Mouse (Mus musculus) heart, embryonic 16.5 days (tissue): Measurements from ENCODE around the gene Stk40. TPM values are rescaled to one million over a fixed set of nuclear protein-coding genes. Genes with fewer than 3 reads are reported as not detected.

Experiments
- ATAC-seq: fragments of 200-750 bp; cut with Nextera tagmentation; replicated peaks from 2 replicates; pipeline ENCODE4 v1.8.0; 2017; ENCODE audit warnings: moderate number of reproducible peaks; ENCODE audit not compliant: insufficient read depth, low FRiP score; ENCODE audit errors: extremely low read depth
- H3K27ac ChIP-seq: fragments of 300-500 bp; sonication (generic); 2 replicates; pipeline ENCODE4 v1.5.1; 2014; ENCODE audit warnings: mild to moderate bottlenecking, low read length, control low read depth, moderate library complexity
- H3K27me3 ChIP-seq: fragments of 300-500 bp; sonication (generic); 2 replicates; pipeline ENCODE4 v1.6.1; 2014; ENCODE audit warnings: low read length, mixed read lengths; ENCODE audit not compliant: control insufficient read depth, insufficient read depth
- H3K36me3 ChIP-seq: fragments of 300-500 bp; sonication (generic); 2 replicates; pipeline ENCODE4 v1.6.1; 2014; ENCODE audit not compliant: control insufficient read depth, insufficient read depth
- H3K4me1 ChIP-seq: fragments of 300-500 bp; sonication (generic); 2 replicates; pipeline ENCODE4 v1.6.1; 2014; ENCODE audit warnings: low read length, mixed read lengths; ENCODE audit not compliant: control insufficient read depth, insufficient read depth
- H3K4me2 ChIP-seq: fragments of 300-500 bp; sonication (generic); 2 replicates; pipeline ENCODE4 v1.6.1; 2014; ENCODE audit warnings: low read depth, mild to moderate bottlenecking, control low read depth, low read length
- H3K4me3 ChIP-seq: fragments of 300-500 bp; sonication (generic); 2 replicates; pipeline ENCODE4 v1.5.1; 2014; ENCODE audit warnings: mild to moderate bottlenecking, control low read depth, low read length
- H3K9ac ChIP-seq: fragments of 300-500 bp; sonication (generic); 2 replicates; pipeline ENCODE4 v1.6.1; 2014; ENCODE audit warnings: low read length, control low read depth
- H3K9me3 ChIP-seq: fragments of 300-500 bp; sonication (generic); replicated peaks from 2 replicates; pipeline ENCODE4 v1.6.1; 2016; ENCODE audit warnings: low read length; ENCODE audit not compliant: control insufficient read depth
- WGBS: fragments of 180-500 bp; shearing (Covaris S2); extraction: QIAGEN DNeasy Blood & Tissue Kit; methylation state at CpG from one replicate; pipeline ENCODE4 v1.1.7; 2014; 5-methylcytosine and 5-hydroxymethylcytosine counted together
- polyA plus RNA-seq: library from polyadenylated mRNA; unstranded; fragments of >200 nt; fragmentation: Nextera tagmentation; extraction: Ambion mirVana; gene quantifications from 2 replicates; pipeline ENCODE4 v1.2.1, GENCODE M21; 2015

Stk40 gene
- polyA plus RNA-seq, 1 experiment from 2014 or later: 24.5 TPM

GRCm38 (mm10) chr4:126105131-126105783 lies 1.5 kb downstream of the Stk40 start:
- peaks cover 56% of the 10 kb centered on the region for H3K4me1 ChIP-seq
- WGBS: 62% methylated on average over 7 of the region's 7 CpGs
- no peak for ATAC-seq

GRCm38 (mm10) chr4:126108061-126108740 lies 4.4 kb downstream of the Stk40 start:
- H3K9ac ChIP-seq: peak overlapping the region; percentile 47
- ATAC-seq: no peak
- 51% methylated on average over 8 of the region's 8 CpGs for WGBS

More at GRCm38 (mm10) chr4:126105131-126105783, 1.5 kb downstream of the Stk40 start:
- Histone ChIP-seq H3K4me2 (peak overlapping the region; percentile 97), H3K36me3 (no peaks in the 10 kb centered on the region), H3K4me3 (peak overlapping the region; percentile 91), H3K9ac (peak overlapping the region; percentile 93; the same call in 1 of the 2 replicates), H3K9me3 (no peaks in the 10 kb centered on the region), H3K27ac (no peak overlapping the region), H3K27me3 (no peaks in the 10 kb centered on the region)

GRCm38 (mm10) chr4:126109613-126110373 lies 6.0 kb downstream of the Stk40 start:
- peak overlapping the region; percentile 15 for H3K4me3 ChIP-seq
- peak overlapping the region; percentile 97 for H3K27ac ChIP-seq
- H3K4me2 ChIP-seq: peak overlapping the region; percentile 60
- H3K4me1 ChIP-seq: peaks cover 69% of the 10 kb centered on the region
- H3K27me3 ChIP-seq: no peaks in the 10 kb centered on the region
- H3K9ac ChIP-seq: peak overlapping the region; percentile 62
- 45% methylated on average over 10 of the region's 10 CpGs for WGBS
- H3K36me3 ChIP-seq: no peaks in the 10 kb centered on the region
- H3K9me3 ChIP-seq: no peaks in the 10 kb centered on the region
- no peak; the same call in 1 of the 2 replicates for ATAC-seq

More at GRCm38 (mm10) chr4:126108061-126108740, 4.4 kb downstream of the Stk40 start:
- no peak overlapping the region for H3K4me3 ChIP-seq
- peak overlapping the region; percentile 5; the same call in 1 of the 2 replicates for H3K4me2 ChIP-seq
- no peaks in the 10 kb centered on the region for H3K36me3 ChIP-seq
- H3K4me1 ChIP-seq: peaks cover 62% of the 10 kb centered on the region
- H3K27me3 ChIP-seq: no peaks in the 10 kb centered on the region
- peak overlapping the region; percentile 97 for H3K27ac ChIP-seq
- H3K9me3 ChIP-seq: no peaks in the 10 kb centered on the region

- H3K9me3 ChIP-seq: no peaks in the 10 kb centered on the region
- no peaks in the 10 kb centered on the region for H3K27me3 ChIP-seq
- 1% methylated on average over 12 of the region's 12 CpGs for WGBS
- peak overlapping the region; percentile 97 for H3K27ac ChIP-seq
- H3K4me2 ChIP-seq: peak overlapping the region; percentile 60
- peak; percentile 74 for ATAC-seq
- H3K4me1 ChIP-seq: peaks cover 65% of the 10 kb centered on the region
- H3K4me3 ChIP-seq: peak overlapping the region; percentile 26
- peak overlapping the region; percentile 62 for H3K9ac ChIP-seq
- no peaks in the 10 kb centered on the region for H3K36me3 ChIP-seq
These were observed 6.8 kb downstream of the Stk40 start for GRCm38 (mm10) chr4:126110374-126111152.

- H3K27ac ChIP-seq: peak overlapping the region; percentile 97
- H3K4me1 ChIP-seq: peaks cover 66% of the 10 kb centered on the region
- peak overlapping the region; percentile 60 for H3K4me2 ChIP-seq
- no peaks in the 10 kb centered on the region for H3K9me3 ChIP-seq
- H3K4me3 ChIP-seq: peak overlapping the region; percentile 26; the same call in 1 of the 2 replicates
- H3K36me3 ChIP-seq: no peaks in the 10 kb centered on the region
- ATAC-seq: no peak
- H3K27me3 ChIP-seq: no peaks in the 10 kb centered on the region
- peak overlapping the region; percentile 62 for H3K9ac ChIP-seq
- WGBS: 14% methylated on average over 7 of the region's 7 CpGs
These were observed 7.4 kb downstream of the Stk40 start for GRCm38 (mm10) chr4:126111153-126111549.

- Histone ChIP-seq H3K4me2 (no peak overlapping the region), H3K9me3 (no peaks in the 10 kb centered on the region), H3K4me1 (peaks cover 59% of the 10 kb centered on the region), H3K4me3 (no peak overlapping the region), H3K9ac (no peak overlapping the region), H3K36me3 (no peaks in the 10 kb centered on the region), H3K27ac (no peak overlapping the region), H3K27me3 (no peaks in the 10 kb centered on the region)
- no peak for ATAC-seq
- WGBS: 73% methylated on average over 4 of the region's 4 CpGs
These were observed 9.5 kb downstream of the Stk40 start for GRCm38 (mm10) chr4:126113243-126113642.

- Histone ChIP-seq H3K27me3 (no peaks in the 10 kb centered on the region), H3K4me2 (no peak overlapping the region), H3K4me1 (peaks cover 52% of the 10 kb centered on the region), H3K27ac (no peak overlapping the region), H3K9ac (no peak overlapping the region), H3K36me3 (0 out of 2 replicates have a peak, but pooled peaks cover 3% of the 10 kb centered on the region), H3K4me3 (no peak overlapping the region), H3K9me3 (no peaks in the 10 kb centered on the region)
- no peak for ATAC-seq
- 17% methylated on average over 6 of the region's 6 CpGs for WGBS
These were observed 10.2 kb downstream of the Stk40 start for GRCm38 (mm10) chr4:126113943-126114342.

- H3K9me3 ChIP-seq: no peaks in the 10 kb centered on the region
- H3K4me2 ChIP-seq: no peak overlapping the region
- H3K4me1 ChIP-seq: peaks cover 37% of the 10 kb centered on the region
- 87% methylated on average over 9 of the region's 9 CpGs for WGBS
- H3K9ac ChIP-seq: no peak overlapping the region
- H3K36me3 ChIP-seq: 0 out of 2 replicates have a peak, but pooled peaks cover 3% of the 10 kb centered on the region
- H3K27ac ChIP-seq: no peak overlapping the region
- H3K27me3 ChIP-seq: no peaks in the 10 kb centered on the region
- H3K4me3 ChIP-seq: no peak overlapping the region
- no peak for ATAC-seq
These were observed 11.7 kb downstream of the Stk40 start for GRCm38 (mm10) chr4:126115411-126115810.
